Mouse (Mus musculus) regulatory T cell (primary cell): ENCODE measurements around the gene Stk11.

Source experiments
- in situ Hi-C: fragments of 300-600 bp; cut with MboI, MseI; formaldehyde crosslinking; loops from one replicate; pipeline ENCODE4 v1.15.1; 2025; ENCODE audit warnings: high pct_unique_total_duplicates

The Stk11 gene

DNA sequence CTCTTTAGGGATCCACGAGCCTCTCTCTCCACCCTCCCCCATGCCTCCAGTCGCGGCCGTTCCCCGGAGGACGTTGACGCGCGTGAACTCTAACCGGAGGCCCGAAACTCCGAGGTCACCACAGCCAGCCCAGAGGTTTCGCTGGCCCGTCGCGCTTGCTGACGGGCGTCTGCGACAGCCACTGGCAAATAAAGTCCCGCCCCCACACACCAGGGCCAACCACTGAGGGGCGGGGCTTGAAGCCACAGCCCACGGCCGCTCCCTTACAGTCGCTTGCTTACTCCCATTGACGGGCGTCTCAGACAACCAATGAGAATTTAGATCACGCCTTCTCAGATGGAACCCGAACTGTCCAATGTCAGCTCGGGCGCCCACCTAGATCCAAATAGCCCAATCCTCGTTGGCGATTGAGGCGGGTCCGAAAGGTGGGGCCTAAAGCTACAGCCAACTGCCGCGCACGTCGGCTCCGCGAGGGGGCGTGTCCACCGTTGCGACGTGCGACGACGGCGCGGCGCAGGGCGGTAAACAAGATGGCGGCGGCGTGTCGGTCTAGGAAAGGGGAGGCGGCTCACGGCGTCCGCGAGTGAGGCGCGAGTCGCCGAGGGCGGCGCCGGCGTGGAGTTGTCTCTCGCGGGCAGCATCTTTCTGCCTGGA, at the start of gene Stk11:
TSS of gene Stk11 (plus strand) at position 514 of the 654 bp plus-strand sequence.
- in situ Hi-C loops: loop anchor here (10.0 kb wide), 1 partner anchor 131 kb away; the partner anchor contains the start of genes Cnn2 and Tmem259

DNA sequence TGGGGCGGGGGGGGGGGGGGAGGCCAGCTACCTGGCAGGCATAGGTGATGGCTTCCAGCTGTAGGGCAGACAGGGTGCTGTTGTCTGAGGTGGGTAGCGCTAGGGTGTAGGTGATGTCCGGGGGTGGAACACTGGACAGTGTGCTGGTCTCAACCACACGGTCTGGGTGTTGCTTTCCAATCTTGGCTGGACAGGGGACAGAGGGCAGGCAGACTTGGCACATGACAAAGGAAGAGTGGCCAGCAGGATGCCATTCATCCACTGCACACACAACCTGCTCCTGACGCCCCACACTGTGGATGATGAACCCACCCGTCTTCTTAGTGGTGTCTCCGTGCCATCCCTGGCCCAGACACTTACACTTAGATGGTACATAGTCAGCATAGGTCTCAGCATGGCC, 46.4 kb upstream of the Stk11 start:
- in situ Hi-C loops: loop anchor here (25.0 kb wide), 1 partner anchor 1482 kb away; the partner anchor contains the start of gene Syde1

- in situ Hi-C loops: loop anchor here (25.0 kb wide), 1 partner anchor 1483 kb away; the partner anchor contains the start of gene Syde1
Observed at GRCm38 (mm10) chr10:80069948-80070450, 45.6 kb upstream of the Stk11 start.

- in situ Hi-C loops: loop anchor here (25.0 kb wide), 1 partner anchor 1484 kb away; the partner anchor contains the start of gene Syde1
Observed at GRCm38 (mm10) chr10:80070837-80071515, 44.6 kb upstream of the Stk11 start.

DNA sequence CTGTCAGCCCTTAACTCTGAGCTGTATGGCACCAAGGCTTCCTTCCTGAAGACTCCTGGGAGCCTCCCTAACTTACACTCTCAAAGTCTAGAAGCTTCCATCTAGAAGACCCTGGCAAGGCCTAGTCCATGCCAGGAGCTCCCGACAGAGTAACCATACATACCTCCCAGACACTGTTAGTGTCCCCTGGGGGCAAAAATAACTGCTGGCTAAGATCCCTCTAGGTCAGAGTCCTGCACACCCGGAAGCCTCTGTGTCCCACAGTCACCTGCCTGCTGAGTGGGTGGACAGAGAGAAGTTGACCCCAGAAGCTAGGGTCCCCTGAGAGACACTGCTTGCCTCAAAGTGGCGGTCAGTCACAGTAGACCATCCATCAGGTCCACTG, 44.1 kb upstream of the Stk11 start:
- in situ Hi-C loops: loop anchor here (25.0 kb wide), 1 partner anchor 1484 kb away; the partner anchor contains the start of gene Syde1

DNA sequence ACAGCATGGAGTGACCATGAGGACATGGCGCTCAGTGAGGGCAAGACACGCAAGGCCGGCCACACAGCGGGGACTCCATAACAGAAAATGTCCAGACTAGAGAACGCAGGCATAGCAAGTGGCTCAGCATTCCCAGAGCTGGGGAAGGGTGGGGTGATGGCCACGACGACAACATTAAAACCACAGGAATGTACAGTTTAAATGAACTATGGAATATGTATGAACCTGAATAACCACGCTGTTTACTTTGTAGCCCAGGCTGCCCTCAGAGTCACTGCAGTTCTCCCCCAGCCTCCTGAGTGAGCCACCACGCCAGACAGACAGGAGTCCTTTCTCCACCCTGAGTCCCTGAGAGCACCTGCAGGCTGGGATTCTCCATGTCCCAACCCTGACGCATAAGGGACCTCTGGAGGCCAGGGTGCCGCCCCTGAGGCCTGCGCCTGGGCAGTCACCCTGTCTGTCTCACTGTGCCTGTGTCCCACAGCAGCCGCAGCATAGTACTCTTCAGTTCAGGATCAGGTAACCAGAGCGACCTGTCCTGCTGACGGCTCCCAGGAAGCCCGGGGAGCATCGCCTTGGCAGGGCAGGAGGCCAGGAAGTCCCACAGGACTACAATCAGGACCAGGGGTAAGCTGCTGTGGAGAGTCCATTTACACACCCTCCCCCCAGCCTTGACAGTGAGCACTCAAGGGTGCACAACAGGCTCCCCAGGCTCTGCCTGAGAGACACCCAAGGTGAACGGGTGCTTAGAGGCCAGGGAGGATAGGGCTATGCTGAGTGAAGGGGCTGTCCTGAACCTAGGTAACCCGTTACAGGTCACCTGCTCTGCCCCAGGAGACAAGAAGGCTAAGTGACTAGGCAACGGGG, 42.7 kb upstream of the Stk11 start:
- in situ Hi-C loops: loop anchor here (25.0 kb wide), 1 partner anchor 1486 kb away; the partner anchor contains the start of gene Syde1

GRCm38 (mm10) chr10:80074813-80075601, 40.6 kb upstream of the Stk11 start:
- in situ Hi-C loops: loop anchor here (25.0 kb wide), 1 partner anchor 1488 kb away; the partner anchor contains the start of gene Syde1

- in situ Hi-C loops: no loop called here
Observed at GRCm38 (mm10) chr10:80075924-80076323, 39.7 kb upstream of the Stk11 start.

GRCm38 (mm10) chr10:80076386-80076785, 39.2 kb upstream of the Stk11 start:
- in situ Hi-C loops: no loop called here

GRCm38 (mm10) chr10:80077312-80077711, 38.3 kb upstream of the Stk11 start:
- in situ Hi-C loops: no loop called here

DNA sequence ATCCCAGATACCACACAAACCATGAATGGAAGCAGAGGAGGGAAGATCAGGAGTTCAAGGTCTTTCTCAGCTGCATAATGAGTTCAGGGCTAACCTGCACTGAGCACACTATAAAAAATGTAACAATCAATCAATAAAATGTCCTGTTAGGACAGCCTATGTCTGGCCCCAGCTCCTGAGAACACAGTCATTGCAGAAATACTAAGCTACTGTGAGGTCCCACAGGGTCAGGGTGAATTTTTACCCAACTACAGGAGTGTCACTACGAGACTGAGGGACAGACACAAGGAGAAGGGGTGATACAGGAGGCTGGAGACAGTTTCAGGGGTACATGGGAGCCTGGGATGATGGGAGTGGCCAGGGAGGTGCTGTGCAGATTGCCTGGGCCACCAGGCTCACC, 37.2 kb upstream of the Stk11 start:
- in situ Hi-C loops: no loop called here

DNA sequence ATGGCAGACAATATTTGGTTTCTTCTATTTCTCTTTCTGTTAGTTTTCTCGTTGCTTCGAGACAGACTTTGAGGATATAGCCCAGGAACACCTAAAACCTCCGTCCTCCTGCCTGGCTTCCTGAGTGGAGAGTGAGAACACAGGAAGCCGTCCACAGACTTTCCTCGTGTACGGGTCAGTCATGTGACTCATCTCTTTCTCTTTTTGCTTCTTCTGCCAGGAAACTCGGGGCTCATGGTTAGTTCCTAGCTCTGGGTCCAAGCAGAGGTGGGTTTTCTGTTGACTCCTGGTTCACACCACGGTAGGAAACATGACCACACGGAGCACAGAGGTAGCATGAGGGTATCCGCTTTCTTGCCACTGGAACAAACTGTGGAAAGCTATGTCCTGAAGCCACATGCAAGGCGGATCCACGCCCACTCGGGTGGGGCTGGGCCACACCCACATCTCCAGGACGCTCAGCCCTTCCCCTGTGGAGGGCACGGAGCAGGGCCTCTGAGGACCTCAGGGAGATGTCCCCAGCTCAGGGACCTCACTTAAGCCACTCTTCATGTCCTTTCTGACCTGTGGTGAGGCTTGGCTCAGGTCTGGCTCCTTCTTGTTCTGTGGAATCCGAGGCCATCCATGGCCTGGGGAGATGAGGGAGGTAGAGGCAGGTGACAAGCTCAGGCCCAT, 35.1 kb upstream of the Stk11 start:
- in situ Hi-C loops: no loop called here

DNA sequence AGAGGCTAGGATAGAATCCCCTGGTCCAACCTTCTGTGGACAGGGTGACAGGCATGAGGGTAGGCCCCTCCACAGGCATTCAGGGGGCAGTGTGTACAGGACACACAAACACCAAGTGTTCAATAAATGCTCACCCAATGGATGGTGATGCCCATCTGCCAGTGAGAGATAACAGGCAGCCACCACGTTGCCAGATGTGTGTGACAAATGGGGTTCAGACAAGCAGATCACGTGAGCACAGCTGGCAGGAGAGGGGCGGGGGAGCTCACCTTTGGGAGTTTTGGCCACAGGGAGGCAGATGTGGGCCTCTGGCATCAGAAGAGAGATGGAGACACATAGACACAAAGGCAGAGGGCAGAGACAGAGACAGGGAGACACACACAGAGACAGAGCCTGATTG, 34.5 kb upstream of the Stk11 start:
- in situ Hi-C loops: no loop called here

GRCm38 (mm10) chr10:80084817-80085487, 30.7 kb upstream of the Stk11 start:
- in situ Hi-C loops: no loop called here

DNA sequence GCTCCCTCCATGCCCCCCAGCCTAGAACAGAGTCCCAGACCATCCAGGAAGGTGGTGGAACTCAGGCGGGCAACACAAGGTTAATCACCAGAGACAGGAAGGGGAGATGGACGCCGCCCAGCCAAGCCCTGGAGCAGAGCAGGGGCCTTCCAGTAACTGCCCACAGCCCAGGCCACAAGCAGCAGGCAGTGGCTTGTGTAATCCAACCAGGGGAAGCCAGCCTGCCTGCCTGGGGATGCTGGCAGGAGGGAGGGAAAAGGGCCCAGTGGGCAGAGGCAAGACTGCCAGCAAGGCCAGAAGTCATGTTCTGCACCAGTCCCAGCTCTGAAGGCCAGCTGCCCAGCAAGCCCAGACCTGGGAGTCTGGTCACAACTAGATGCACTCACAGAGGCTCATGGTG, 28.8 kb upstream of the Stk11 start:
- in situ Hi-C loops: no loop called here

DNA sequence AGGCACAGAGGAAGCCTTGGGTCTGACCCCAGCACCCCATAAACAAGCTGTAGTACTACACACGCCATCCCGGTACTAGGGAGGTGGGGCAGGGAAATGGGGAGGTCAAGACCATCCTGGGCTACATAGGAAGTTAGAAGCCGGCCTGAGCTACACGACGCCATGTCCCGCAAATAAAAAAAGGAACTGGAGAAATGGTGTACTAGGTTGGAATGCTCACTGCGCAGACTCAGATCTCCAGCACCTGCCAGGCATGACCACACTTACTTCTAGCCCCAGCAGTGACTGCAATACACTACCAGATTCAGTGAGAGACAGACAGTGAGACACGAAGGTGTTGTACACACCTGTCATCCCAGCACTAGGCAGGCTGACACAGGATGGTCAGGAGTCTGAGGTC, 28.1 kb upstream of the Stk11 start:
- in situ Hi-C loops: no loop called here

DNA sequence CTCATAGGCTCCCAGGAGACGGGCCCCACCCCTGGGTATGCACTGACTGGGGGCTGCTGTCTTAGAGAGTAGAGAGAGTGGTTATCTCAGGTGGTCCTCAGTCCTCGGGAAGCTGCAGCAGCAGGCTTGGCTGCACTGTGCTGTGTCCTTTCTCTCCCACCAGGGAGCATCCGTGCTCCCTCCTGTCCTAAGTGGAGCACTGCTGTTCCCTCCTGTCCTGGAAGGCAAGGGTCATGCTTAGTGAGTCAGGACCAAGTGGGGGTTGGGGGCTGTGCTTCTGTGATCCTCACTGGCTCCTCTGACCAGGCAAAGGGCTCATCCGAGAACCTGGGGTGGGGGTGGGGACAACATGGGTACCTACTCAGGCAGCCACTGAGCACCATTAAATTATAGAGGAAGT, 26.5 kb upstream of the Stk11 start:
- in situ Hi-C loops: no loop called here

- in situ Hi-C loops: no loop called here
Observed at GRCm38 (mm10) chr10:80091527-80091926, 24.1 kb upstream of the Stk11 start.

DNA sequence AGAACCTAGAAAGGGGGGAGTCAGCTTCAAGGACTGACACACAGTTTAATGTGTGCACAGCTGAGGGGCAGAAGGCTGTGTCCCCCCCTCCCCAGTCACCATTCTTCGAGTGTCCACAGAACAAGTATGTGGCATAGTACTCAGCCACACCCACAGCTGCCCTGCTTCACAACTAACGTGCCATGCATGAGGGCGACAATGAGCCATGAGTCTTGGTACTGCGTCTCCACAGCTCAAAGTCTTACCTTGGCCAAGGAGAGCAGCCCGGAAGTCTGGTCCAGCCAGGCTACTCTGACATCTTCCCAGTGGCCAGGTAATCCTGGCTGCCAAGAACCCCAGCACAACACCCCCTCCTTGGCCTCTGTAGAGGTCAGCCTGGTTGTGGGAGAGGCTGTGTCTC, 22.9 kb upstream of the Stk11 start:
- in situ Hi-C loops: no loop called here

DNA sequence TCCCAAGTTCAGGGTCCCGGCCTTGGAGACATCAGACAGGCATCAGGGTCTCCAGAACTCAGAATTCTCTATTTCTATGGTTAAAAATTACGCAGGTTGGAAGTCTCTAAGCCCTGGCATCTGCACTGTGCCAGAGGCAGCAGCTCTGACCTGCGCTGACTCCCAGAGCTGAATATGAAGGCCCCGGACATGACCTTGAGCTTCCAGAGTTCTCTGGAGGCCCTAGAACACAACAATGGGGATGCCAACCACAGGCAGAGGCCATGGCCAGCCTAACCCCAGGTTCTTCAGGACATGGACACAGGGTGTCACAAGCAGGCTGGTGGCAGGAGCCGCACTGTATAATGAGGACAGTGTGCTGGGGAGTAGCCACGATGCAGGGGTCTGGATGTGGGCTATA, 21.5 kb upstream of the Stk11 start:
- in situ Hi-C loops: no loop called here
